Mouse (Mus musculus) kidney, postnatal 0 days (tissue): ENCODE results near the gene Ppil1. TPM values are rescaled to one million over a fixed set of nuclear protein-coding genes. Genes with fewer than 3 reads are reported as not detected.

Experiments
- ATAC-seq: fragments of 200-750 bp; cut with Nextera tagmentation; replicated peaks from 2 replicates; pipeline ENCODE4 v1.8.0; 2017; ENCODE audit warnings: low read depth, moderate number of reproducible peaks, moderate TSS enrichment, moderate library complexity; ENCODE audit not compliant: low FRiP score
- DNase-seq: peaks from one replicate; pipeline ENCODE4 v3.0.0-alpha.2; 2016; ENCODE audit warnings: low spot score
- H3K27ac ChIP-seq: fragments of 300-500 bp; sonication (generic); 2 replicates; pipeline ENCODE4 v1.5.1; 2014; ENCODE audit warnings: mild to moderate bottlenecking
- H3K27me3 ChIP-seq: fragments of 300-500 bp; sonication (generic); 2 replicates; pipeline ENCODE4 v1.6.1; 2014; ENCODE audit warnings: low read length, mixed read lengths; ENCODE audit not compliant: insufficient read depth
- H3K36me3 ChIP-seq: fragments of 300-500 bp; sonication (generic); 2 replicates; pipeline ENCODE4 v1.6.1; 2014; ENCODE audit warnings: low read length, mixed read lengths; ENCODE audit not compliant: insufficient read depth
- H3K4me1 ChIP-seq: fragments of 300-500 bp; sonication (generic); replicated peaks from 2 replicates; pipeline ENCODE4 v1.6.1; 2014; ENCODE audit warnings: antibody characterized with exemption, low read length, mixed read lengths; ENCODE audit not compliant: insufficient read depth
- H3K4me2 ChIP-seq: fragments of 300-500 bp; sonication (generic); 2 replicates; pipeline ENCODE4 v1.6.1; 2014; ENCODE audit warnings: mild to moderate bottlenecking, low read length, moderate library complexity, mixed read lengths
- H3K4me3 ChIP-seq: fragments of 300-500 bp; sonication (generic); replicated peaks from 2 replicates; pipeline ENCODE4 v1.5.1; 2014; ENCODE audit warnings: low read depth, low read length
- H3K9ac ChIP-seq: fragments of 300-500 bp; sonication (generic); 2 replicates; pipeline ENCODE4 v1.6.1; 2014; ENCODE audit warnings: low read depth, low read length
- H3K9me3 ChIP-seq: fragments of 300-500 bp; sonication (generic); replicated peaks from 2 replicates; pipeline ENCODE4 v1.6.1; 2016; ENCODE audit warnings: low read length, inconsistent platforms, mixed read lengths
- CTCF ChIP-seq: IDR thresholded peaks from 2 replicates; pipeline ENCODE4 v1.5.1; 2016; ENCODE audit warnings: antibody characterized with exemption, low read depth, mild to moderate bottlenecking, moderate library complexity
- WGBS: fragments of 180-500 bp; shearing (Covaris S2); extraction: QIAGEN DNeasy Blood & Tissue Kit; methylation state at CpG from one replicate; pipeline ENCODE4 v1.1.7; 2014; 5-methylcytosine and 5-hydroxymethylcytosine counted together
- polyA plus RNA-seq: library from polyadenylated mRNA; unstranded; fragments of >200 nt; fragmentation: Nextera tagmentation; extraction: Ambion mirVana; gene quantifications from 2 replicates; pipeline ENCODE4 v1.2.1, GENCODE M21; 2015

Ppil1 gene
- polyA plus RNA-seq, 1 experiment from 2014 or later = 108 TPM

GRCm38 (mm10) chr17:29211836-29212235, 52.1 kb downstream of the Ppil1 start:
- Histone ChIP-seq H3K4me2 (no peak overlapping the region), H3K36me3 (no peaks in the 10 kb centered on the region), H3K27ac (no peak overlapping the region), H3K9ac (no peak overlapping the region), H3K4me3 (no peak overlapping the region), H3K27me3 (no peaks in the 10 kb centered on the region), H3K4me1 (no peaks in the 10 kb centered on the region), H3K9me3 (no peaks in the 10 kb centered on the region)
- TF ChIP-seq CTCF = no peak
- 43% methylated on average over 7 of the region's 7 CpGs for WGBS
- ATAC-seq (no peak), DNase-seq (no peak)

GRCm38 (mm10) chr17:29210037-29210436, 53.9 kb downstream of the Ppil1 start:
- no peaks in the 10 kb centered on the region for H3K36me3 ChIP-seq
- DNase-seq (no peak), ATAC-seq (no peak)
- H3K4me1 ChIP-seq = no peaks in the 10 kb centered on the region
- 97% methylated on average over 3 of the region's 3 CpGs for WGBS
- H3K4me3 ChIP-seq = no peak overlapping the region
- H3K9ac ChIP-seq = no peak overlapping the region
- no peaks in the 10 kb centered on the region for H3K9me3 ChIP-seq
- H3K4me2 ChIP-seq = no peak overlapping the region
- TF ChIP-seq CTCF = no peak
- no peaks in the 10 kb centered on the region for H3K27me3 ChIP-seq
- no peak overlapping the region for H3K27ac ChIP-seq

- ATAC-seq (no peak), DNase-seq (no peak)
- Histone ChIP-seq H3K4me1 (no peaks in the 10 kb centered on the region), H3K27me3 (no peaks in the 10 kb centered on the region), H3K9ac (no peak overlapping the region), H3K4me3 (no peak overlapping the region), H3K27ac (no peak overlapping the region), H3K36me3 (no peaks in the 10 kb centered on the region), H3K9me3 (no peaks in the 10 kb centered on the region), H3K4me2 (no peak overlapping the region)
- 80% methylated on average over 7 of the region's 7 CpGs for WGBS
- TF ChIP-seq CTCF = no peak
These were observed 57.9 kb downstream of the Ppil1 start for GRCm38 (mm10) chr17:29206052-29206451.

- TF ChIP-seq CTCF = no peak
- Histone ChIP-seq H3K9ac (no peak overlapping the region), H3K36me3 (no peaks in the 10 kb centered on the region), H3K4me1 (peaks cover 5% of the 10 kb centered on the region; the same call in 1 of the 2 replicates), H3K27ac (no peak overlapping the region), H3K4me3 (no peak overlapping the region), H3K27me3 (no peaks in the 10 kb centered on the region), H3K4me2 (no peak overlapping the region), H3K9me3 (no peaks in the 10 kb centered on the region)
- no peak for ATAC-seq
- DNase-seq = no peak
- 91% methylated on average over 6 of the region's 6 CpGs for WGBS
These were observed 61.4 kb downstream of the Ppil1 start for GRCm38 (mm10) chr17:29202604-29203003.

Other genes starting within 250 kb of the Ppil1 start
- 456 and 496 TPM in 2 replicates for gene Srsf3, start 231.6 kb downstream of the Ppil1 start, polyA plus RNA-seq
- 125 and 136 TPM in 2 replicates for gene Cdkn1a, start 173.2 kb downstream of the Ppil1 start, polyA plus RNA-seq
- 0.21 and 0.22 TPM in 2 replicates for gene Rab44, start 150.0 kb downstream of the Ppil1 start, polyA plus RNA-seq
- gene Cpne5, start 26.0 kb downstream of the Ppil1 start, polyA plus RNA-seq = 5.3 and 5.8 TPM in 2 replicates
- 131 TPM in 2 replicates for gene BC004004, start 4.6 kb upstream of the Ppil1 start, polyA plus RNA-seq
- gene Pi16, start 53.5 kb upstream of the Ppil1 start, polyA plus RNA-seq = 3.1 and 4.1 TPM in 2 replicates
- gene Mtch1, start 83.7 kb upstream of the Ppil1 start, polyA plus RNA-seq = 307 and 309 TPM in 2 replicates
- 12.3 and 12.5 TPM in 2 replicates for gene Fgd2, start 96.7 kb upstream of the Ppil1 start, polyA plus RNA-seq
- gene Pim1, start 226.6 kb upstream of the Ppil1 start, polyA plus RNA-seq = 21.3 and 21.6 TPM in 2 replicates